Mouse (Mus musculus): ENCODE data around the gene Dok1. TPM values are rescaled to one million over a fixed set of nuclear protein-coding genes. Genes with fewer than 3 reads are reported as not detected.

Gene Dok1
- polyA plus RNA-seq, 1 experiment = 41.3 TPM

DNA sequence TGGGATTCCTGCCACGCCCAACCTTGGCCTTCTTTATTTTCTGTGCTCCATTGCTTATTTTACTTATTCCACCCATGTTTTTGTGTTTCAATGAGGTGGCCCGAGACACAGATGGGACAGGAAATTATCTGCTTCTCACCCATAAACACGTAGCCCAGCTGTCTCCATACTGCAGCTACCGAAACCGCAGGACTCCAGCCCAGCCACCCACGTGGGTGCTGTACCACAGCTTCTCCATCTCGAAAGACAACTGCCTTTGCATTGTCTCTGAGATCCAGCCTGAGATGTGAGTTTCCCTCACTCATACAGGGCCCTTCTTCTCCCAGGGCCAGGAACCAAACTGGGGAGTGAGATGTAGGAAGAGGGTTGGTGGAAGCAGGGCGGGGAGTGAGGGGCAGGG is 32.7 kb upstream of the Dok1 start:
- no peaks in the 10 kb centered on the region for H3K36me3 ChIP-seq (ENCODE audit: control insufficient read depth, insufficient read depth)
- H3K4me3 ChIP-seq = no peak overlapping the region
- peaks cover 65% of the 10 kb centered on the region for H3K27me3 ChIP-seq (ENCODE audit: control insufficient read depth, insufficient read depth, insufficient read length)
- no peak for TF ChIP-seq REST (IDR thresholded peaks at IDR 0.05; ENCODE audit: insufficient read depth, insufficient read length)
- TF ChIP-seq SRF (IDR thresholded peaks at IDR 0.05; ENCODE audit: control insufficient read depth, insufficient read length, low read depth) = no peak
- TF ChIP-seq POLR2AphosphoS2 (IDR thresholded peaks at IDR 0.05; ENCODE audit: insufficient read length, low read depth) = no peak
- H3ac ChIP-seq (ENCODE audit: control insufficient read depth, insufficient read length) = no peak overlapping the region
- H3K4me2 ChIP-seq (ENCODE audit: low read depth) = no peak overlapping the region
- H3K79me2 ChIP-seq (ENCODE audit: control insufficient read depth, insufficient read depth) = no peaks in the 10 kb centered on the region

DNA sequence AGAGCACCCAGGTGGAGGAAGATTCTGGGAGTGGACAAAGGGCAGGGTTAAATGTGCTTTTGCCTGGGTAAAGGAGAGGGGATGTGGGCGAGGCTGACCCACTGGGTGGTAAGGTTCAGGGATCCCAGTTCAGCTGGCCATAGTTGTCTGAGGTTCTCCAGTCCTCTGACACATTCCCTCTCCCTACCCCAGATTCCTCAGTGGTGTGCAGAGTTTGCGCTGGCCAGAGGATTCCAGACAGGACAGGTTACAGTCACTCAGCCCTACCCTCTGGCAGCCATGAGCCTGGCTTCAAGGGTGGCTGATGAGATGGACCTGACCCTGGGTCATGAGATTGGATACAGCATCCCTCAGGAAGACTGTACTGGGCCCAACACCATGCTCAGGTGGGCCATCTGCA is 25.5 kb upstream of the Dok1 start:
- TF ChIP-seq POLR2AphosphoS2 (IDR thresholded peaks at IDR 0.05; ENCODE audit: insufficient read length, low read depth) (peak; percentile 56), TCF12 (IDR thresholded peaks at IDR 0.05; ENCODE audit: insufficient read depth, poor library complexity, severe bottlenecking) (no peak), POLR2A (IDR thresholded peaks at IDR 0.05; ENCODE audit: insufficient read length, low read depth) (peak; percentile 22)
- Histone ChIP-seq H3ac (ENCODE audit: control insufficient read depth, insufficient read length) (no peak overlapping the region), H3K79me2 (ENCODE audit: control insufficient read depth, insufficient read depth) (peaks cover 23% of the 10 kb centered on the region), H3K4me2 (ENCODE audit: low read depth) (no peak overlapping the region), H3K27me3 (ENCODE audit: control insufficient read depth, insufficient read depth, insufficient read length) (peaks cover 13% of the 10 kb centered on the region), H3K36me3 (ENCODE audit: control insufficient read depth, insufficient read depth) (peaks cover 13% of the 10 kb centered on the region), H3K4me3 (no peak overlapping the region)

DNA sequence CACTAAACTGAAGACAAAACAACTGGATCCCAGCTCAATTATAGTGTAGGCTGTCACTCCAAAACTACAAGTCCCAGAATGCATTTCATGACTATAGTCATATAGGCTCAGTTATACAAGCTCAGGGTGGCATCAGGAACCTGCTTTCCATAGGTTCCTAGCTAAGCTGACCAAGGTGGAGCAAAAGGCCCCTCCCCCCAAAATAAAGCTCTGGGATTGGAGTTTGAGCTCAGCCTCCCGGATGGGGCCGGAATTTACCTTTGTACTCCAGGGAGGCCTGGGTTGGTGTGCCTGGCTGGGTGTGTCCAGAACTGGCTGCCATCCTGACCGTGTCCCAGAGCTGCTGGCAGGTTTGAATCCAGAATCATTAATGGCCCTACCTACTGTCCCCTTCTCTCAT is 24.5 kb upstream of the Dok1 start, which contains the start of gene Dqx1:
Gene Dqx1, plus strand, starts transcription at position 55 of the 400 bp plus-strand sequence.
- Histone ChIP-seq H3K36me3 (ENCODE audit: control insufficient read depth, insufficient read depth) (peaks cover 13% of the 10 kb centered on the region), H3ac (ENCODE audit: control insufficient read depth, insufficient read length) (no peak within 1 kb of the TSS), H3K4me2 (ENCODE audit: low read depth) (no peak within 1 kb of the TSS), H3K79me2 (ENCODE audit: control insufficient read depth, insufficient read depth) (peaks cover 32% of the 10 kb centered on the region), H3K4me3 (no peak within 1 kb of the TSS), H3K27me3 (ENCODE audit: control insufficient read depth, insufficient read depth, insufficient read length) (peaks cover 4% of the 10 kb centered on the region)
- TF ChIP-seq MAX (IDR thresholded peaks at IDR 0.05; ENCODE audit: low read depth) = no peak
- TF ChIP-seq SRF (IDR thresholded peaks at IDR 0.05; ENCODE audit: control insufficient read depth, insufficient read length, low read depth) = no peak

DNA sequence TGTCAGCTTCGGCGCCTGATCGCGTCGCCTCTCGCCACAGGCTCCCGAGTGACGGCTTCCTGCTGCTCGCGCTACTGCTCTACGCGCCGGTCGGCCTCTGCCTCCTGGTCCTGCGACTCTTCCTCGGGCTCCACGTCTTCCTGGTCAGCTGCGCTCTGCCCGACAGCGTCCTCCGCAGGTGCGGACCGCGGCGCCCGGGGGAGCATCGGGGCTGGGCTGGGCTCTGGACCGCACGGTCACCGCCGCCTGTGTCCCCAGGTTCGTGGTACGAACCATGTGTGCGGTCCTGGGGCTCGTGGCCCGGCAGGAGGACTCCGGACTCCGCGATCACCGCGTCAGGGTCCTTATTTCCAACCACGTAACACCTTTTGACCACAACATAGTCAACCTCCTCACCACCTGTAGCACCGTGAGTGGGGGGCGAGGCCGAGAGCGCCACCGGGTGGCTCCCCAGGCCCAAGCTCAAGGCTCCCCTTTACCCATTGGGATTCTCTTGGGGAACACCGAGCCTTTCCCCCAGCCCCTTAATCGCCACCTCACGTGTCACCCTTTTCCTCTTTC is 21.7 kb upstream of the Dok1 start, which contains the start of gene Htra2:
Gene Htra2, minus strand, starts transcription at position 403 of the 561 bp plus-strand sequence.
- Histone ChIP-seq H3K36me3 (ENCODE audit: control insufficient read depth, insufficient read depth) (peaks cover 21% of the 10 kb centered on the region), H3K79me2 (ENCODE audit: control insufficient read depth, insufficient read depth) (peaks cover 43% of the 10 kb centered on the region), H3ac (ENCODE audit: control insufficient read depth, insufficient read length) (peak within 1 kb of the TSS; percentile 78), H3K27me3 (ENCODE audit: control insufficient read depth, insufficient read depth, insufficient read length) (no peaks in the 10 kb centered on the region), H3K4me3 (peak within 1 kb of the TSS; percentile 100), H3K4me2 (ENCODE audit: low read depth) (peak within 1 kb of the TSS; percentile 94)
- TF ChIP-seq TCF12 (IDR thresholded peaks at IDR 0.05; ENCODE audit: insufficient read depth, poor library complexity, severe bottlenecking) (no peak), SRF (IDR thresholded peaks at IDR 0.05; ENCODE audit: control insufficient read depth, insufficient read length, low read depth) (no peak), USF1 (IDR thresholded peaks at IDR 0.05; ENCODE audit: low read depth) (no peak), MAX (IDR thresholded peaks at IDR 0.05; ENCODE audit: low read depth) (no peak), CEBPB (IDR thresholded peaks at IDR 0.05; ENCODE audit: insufficient read depth, poor library complexity, severe bottlenecking) (no peak), TCF3 (IDR thresholded peaks at IDR 0.05; ENCODE audit: insufficient read length, low read depth) (no peak), MYOD1 (IDR thresholded peaks at IDR 0.05; ENCODE audit: control insufficient read depth in 1 of 3, insufficient read length in 2 of 3, low read depth in 2 of 3) (no peak)

DNA sequence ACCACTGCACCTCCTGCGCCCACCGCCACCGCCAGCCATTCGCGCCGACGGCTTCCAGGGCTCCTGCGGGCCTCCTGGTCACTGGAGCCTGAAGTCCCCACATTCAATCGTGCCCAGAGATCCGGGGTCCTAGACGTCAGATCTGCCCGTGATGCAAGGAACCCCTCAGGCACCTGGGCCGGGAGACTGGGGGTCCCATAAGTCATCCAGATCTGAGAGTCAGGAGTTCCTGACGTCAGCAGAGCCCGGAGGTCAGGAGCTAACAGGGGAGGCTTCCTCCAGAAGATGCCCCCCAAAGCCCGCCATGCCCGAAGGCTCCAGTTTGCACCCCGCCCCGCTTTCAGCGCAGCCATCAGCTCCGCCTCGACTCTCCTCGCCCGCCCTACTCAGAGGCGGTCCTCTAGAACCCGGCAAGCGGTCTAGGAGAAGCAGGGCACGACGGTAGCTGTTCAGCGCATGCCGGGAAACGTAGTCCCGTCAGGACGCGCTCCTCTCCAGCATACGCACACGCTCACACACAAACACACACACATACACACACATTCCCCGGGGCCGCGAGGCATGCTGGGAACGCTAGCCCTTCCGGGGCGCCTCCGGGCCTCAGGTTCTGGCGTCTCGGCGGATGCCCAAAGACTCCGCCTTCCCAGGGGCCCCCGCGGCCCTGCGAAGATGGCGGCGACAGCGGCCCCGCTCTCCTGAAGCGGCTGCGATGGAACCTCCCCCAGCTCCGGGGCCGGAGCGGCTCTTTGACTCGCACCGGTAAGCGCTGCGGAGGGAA is 21.0 kb upstream of the Dok1 start, which contains the start of gene Aup1:
Gene Aup1, plus strand, starts transcription at position 448 of the 778 bp plus-strand sequence.
- peak within 1 kb of the TSS; percentile 94 for H3K4me2 ChIP-seq (ENCODE audit: low read depth)
- H3K36me3 ChIP-seq (ENCODE audit: control insufficient read depth, insufficient read depth) = peaks cover 21% of the 10 kb centered on the region
- peak within 1 kb of the TSS; percentile 78 for H3ac ChIP-seq (ENCODE audit: control insufficient read depth, insufficient read length)
- peak within 1 kb of the TSS; percentile 100 for H3K4me3 ChIP-seq
- peaks cover 43% of the 10 kb centered on the region for H3K79me2 ChIP-seq (ENCODE audit: control insufficient read depth, insufficient read depth)
- TF ChIP-seq POLR2AphosphoS2 (IDR thresholded peaks at IDR 0.05; ENCODE audit: insufficient read length, low read depth) (peak; percentile 51), E2F4 (IDR thresholded peaks at IDR 0.05; ENCODE audit: insufficient read depth) (peak; percentile 53), MYOD1 (IDR thresholded peaks at IDR 0.05; ENCODE audit: control insufficient read depth in 1 of 3, insufficient read length in 2 of 3, low read depth in 2 of 3) (peak in 2 of 3 experiments; percentile 66 to 68), USF1 (IDR thresholded peaks at IDR 0.05; ENCODE audit: low read depth) (no peak), MYOG (IDR thresholded peaks at IDR 0.05; ENCODE audit: control insufficient read depth in 1 of 3, insufficient read depth in 1 of 3, insufficient read length in 2 of 3, low read depth in 2 of 3) (peak in 2 of 3 experiments; percentile 59 to 77), SRF (IDR thresholded peaks at IDR 0.05; ENCODE audit: control insufficient read depth, insufficient read length, low read depth) (peak; percentile 82), MAX (IDR thresholded peaks at IDR 0.05; ENCODE audit: low read depth) (no peak), REST (IDR thresholded peaks at IDR 0.05; ENCODE audit: insufficient read depth, insufficient read length) (peak; percentile 39), POLR2A (IDR thresholded peaks at IDR 0.05; ENCODE audit: insufficient read length, low read depth) (peak; percentile 62), TCF3 (IDR thresholded peaks at IDR 0.05; ENCODE audit: insufficient read length, low read depth) (no peak)
- H3K27me3 ChIP-seq (ENCODE audit: control insufficient read depth, insufficient read depth, insufficient read length) = no peaks in the 10 kb centered on the region
